Mouse (Mus musculus): ENCODE results near the gene Slc16a6.

The Slc16a6 gene

DNA sequence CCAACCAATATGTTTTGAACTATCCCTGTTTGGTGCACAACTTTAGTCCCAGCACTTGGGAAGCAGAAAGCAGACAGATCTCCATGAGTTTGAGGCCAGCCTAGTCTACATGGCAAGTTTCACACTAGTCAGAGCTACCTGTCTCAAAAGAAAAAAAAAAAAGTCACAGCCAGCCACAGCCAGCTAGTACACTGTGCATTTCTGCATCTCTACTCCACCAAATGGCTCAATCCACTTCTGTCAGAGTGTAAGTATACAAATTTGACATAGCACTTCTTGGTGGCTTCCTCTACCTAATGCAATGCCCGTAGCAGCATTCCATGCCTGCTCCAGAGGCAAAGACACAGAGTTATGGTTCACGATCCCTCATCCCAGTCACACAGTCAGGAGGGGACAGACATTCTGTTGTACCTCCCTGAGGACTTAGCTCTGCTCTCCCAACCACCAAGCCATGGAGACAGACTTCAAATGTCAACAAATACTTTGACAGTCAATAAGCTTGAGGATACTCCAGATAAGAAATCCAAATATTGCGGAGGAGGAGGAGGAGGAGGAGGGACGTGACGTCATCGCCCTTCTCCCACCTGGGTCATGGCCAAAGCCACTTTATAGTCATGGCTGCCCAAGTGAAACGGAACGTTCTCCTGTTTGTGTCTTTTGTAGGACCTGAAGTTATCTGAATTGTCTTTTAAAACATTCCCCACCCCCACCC lies 56.5 kb downstream of the Slc16a6 start:
- DNase-seq (ENCODE audit: low read depth, low spot score): no peak

DNA sequence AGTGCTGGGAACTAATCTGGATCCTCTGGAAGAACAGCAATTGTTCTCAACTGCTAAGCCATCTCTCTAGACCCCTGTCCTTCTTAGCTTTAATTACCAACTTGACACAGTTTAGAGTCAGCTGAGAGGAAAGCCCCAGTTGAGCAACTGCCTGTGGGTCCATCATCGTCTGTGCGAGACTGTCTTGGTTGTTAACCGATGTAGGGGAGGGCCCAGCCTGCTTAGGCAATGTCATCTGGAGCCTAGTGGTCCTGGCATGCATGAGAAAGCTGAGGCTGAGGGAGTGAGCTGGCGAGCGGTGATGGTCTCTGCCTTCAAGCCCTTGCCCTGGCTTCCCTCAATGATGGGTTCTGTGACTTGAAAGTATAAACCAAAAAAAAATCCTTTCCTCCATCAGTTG lies 58.6 kb downstream of the Slc16a6 start:
- DNase-seq (ENCODE audit: low read depth, low spot score): no peak

DNA sequence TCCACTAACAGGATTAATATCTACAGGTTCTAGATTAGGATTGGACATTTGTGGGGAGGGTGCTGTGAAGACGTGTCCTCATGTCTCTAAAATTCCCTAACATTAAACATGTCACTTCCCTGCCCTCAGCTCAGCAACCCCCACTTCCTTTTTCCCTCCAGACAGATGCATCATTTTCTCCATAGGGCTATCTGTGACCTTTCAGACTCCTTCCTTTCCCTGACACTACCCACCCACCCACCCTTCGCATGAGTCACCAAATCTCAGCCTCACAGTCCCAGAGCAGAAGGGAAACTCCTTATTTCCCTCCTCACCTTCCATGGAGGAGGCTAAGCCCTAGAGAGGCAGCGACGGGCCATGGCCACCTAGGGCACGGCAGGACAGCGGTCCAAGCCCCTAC lies 59.8 kb downstream of the Slc16a6 start, which contains the start of gene 9930022D16Rik:
9930022D16Rik (plus strand) TSS at position 301 of the 400 bp plus-strand sequence.
- DNase-seq (ENCODE audit: low read depth, low spot score): no peak

- no peak for DNase-seq (ENCODE audit: low read depth, low spot score)
Observed at GRCm38 (mm10) chr11:109410197-109410980, 63.0 kb downstream of the Slc16a6 start.

GRCm38 (mm10) chr11:109406431-109406830 lies 67.0 kb downstream of the Slc16a6 start:
- DNase-seq (ENCODE audit: low read depth, low spot score): no peak
